Mouse (Mus musculus) left cerebral cortex, adult 2 months (tissue): ENCODE results near the gene Dnaaf2. TPM values are rescaled to one million over a fixed set of nuclear protein-coding genes. Genes with fewer than 3 reads are reported as not detected.
A peak's percentile ranks its signal among the peaks of the same experiment; 100 is the strongest.

Experiments
- DNase-seq, 2 experiments: peaks; one replicate each; pipeline ENCODE4 v3.0.0; 2021 to 2022; ENCODE audit warnings: low spot score in 2 of 2, mixed read lengths in 1 of 2; ENCODE audit errors: extremely low spot score in 1 of 2
- H3K27ac ChIP-seq: fragments of 200-600 bp; 2 replicates; pipeline ENCODE4 v1.8.1; 2022
- H3K4me3 ChIP-seq: fragments of 200-600 bp; 2 replicates; pipeline ENCODE4 v1.8.1; 2022
- CTCF ChIP-seq: fragments of 200-600 bp; IDR thresholded peaks from 2 replicates; pipeline ENCODE4 v1.8.1; 2022; ENCODE audit warnings: antibody characterized with exemption, mild to moderate bottlenecking, moderate library complexity
- intact Hi-C: fragments of 180-260 bp; cut with DNase I; formaldehyde crosslinking; loops from one replicate; pipeline ENCODE4 v1.15.1; 2025
- total RNA-seq, 2 experiments: library from RNA; stranded (reverse); gene quantifications; 2 replicates each; pipeline ENCODE4 v1.2.3; 2021

Dnaaf2 gene
- total RNA-seq, 2 experiments from 2014 or later = 1.7 TPM

GRCm38 (mm10) chr12:69196444-69197377, 1.5 kb downstream of the Dnaaf2 start, which contains the start of gene Gm49383:
TSS of gene Gm49383 (minus strand) at chr12:69197104.
- DNase-seq = peak; percentile 72 to 74
- intact Hi-C loops = loop anchor here (1.0 to 5.0 kb wide), 3 partner anchors 37 to 100 kb away; partner anchors contain the start of genes Klhdc1, Klhdc2 and Rps29
- peak within 1 kb of the TSS; percentile 93 for H3K4me3 ChIP-seq
- TF ChIP-seq CTCF = no peak; the same call in 1 of the 2 replicates
- peak within 1 kb of the TSS; percentile 96 for H3K27ac ChIP-seq

GRCm38 (mm10) chr12:69192637-69193036, 5.6 kb downstream of the Dnaaf2 start:
- Histone ChIP-seq H3K27ac (no peak overlapping the region), H3K4me3 (no peak overlapping the region)
- no peak for DNase-seq
- intact Hi-C loops = no loop called here
- TF ChIP-seq CTCF = no peak

GRCm38 (mm10) chr12:69191396-69191795, 6.8 kb downstream of the Dnaaf2 start:
- Histone ChIP-seq H3K4me3 (no peak overlapping the region), H3K27ac (no peak overlapping the region)
- no peak for TF ChIP-seq CTCF
- intact Hi-C loops = no loop called here
- DNase-seq = no peak

- DNase-seq = no peak
- Histone ChIP-seq H3K27ac (no peak overlapping the region), H3K4me3 (no peak overlapping the region)
- intact Hi-C loops = no loop called here
- peak; percentile 61 for TF ChIP-seq CTCF
These were observed 7.7 kb downstream of the Dnaaf2 start for GRCm38 (mm10) chr12:69190522-69190921.

- Histone ChIP-seq H3K4me3 (no peak overlapping the region), H3K27ac (no peak overlapping the region)
- no peak for TF ChIP-seq CTCF
- intact Hi-C loops = no loop called here
- DNase-seq = no peak
These were observed 8.2 kb downstream of the Dnaaf2 start for GRCm38 (mm10) chr12:69190074-69190473.

GRCm38 (mm10) chr12:69186811-69187471, 11.3 kb downstream of the Dnaaf2 start:
- TF ChIP-seq CTCF = no peak
- DNase-seq = no peak
- peak overlapping the region; percentile 13; the same call in 1 of the 2 replicates for H3K4me3 ChIP-seq
- no peak overlapping the region for H3K27ac ChIP-seq
- intact Hi-C loops = no loop called here

- TF ChIP-seq CTCF = no peak
- intact Hi-C loops = no loop called here
- Histone ChIP-seq H3K4me3 (peak overlapping the region; percentile 65), H3K27ac (no peak overlapping the region)
- no peak for DNase-seq
These were observed 12.9 kb downstream of the Dnaaf2 start for GRCm38 (mm10) chr12:69185371-69185770.

- TF ChIP-seq CTCF = no peak
- H3K27ac ChIP-seq = peak overlapping the region; percentile 96
- intact Hi-C loops = no loop called here
- DNase-seq = peak; percentile 61 to 62
- peak overlapping the region; percentile 65 for H3K4me3 ChIP-seq
These were observed 13.6 kb downstream of the Dnaaf2 start for GRCm38 (mm10) chr12:69184342-69185295.

GRCm38 (mm10) chr12:69183583-69184308, 14.5 kb downstream of the Dnaaf2 start, which contains the start of the genes Rpl36al and Mgat2:
TSS of gene Rpl36al (minus strand) at chr12:69184083.
TSS of gene Mgat2 (plus strand) at chr12:69184157.
- H3K4me3 ChIP-seq = peak within 1 kb of the TSS; percentile 65
- DNase-seq = peak; percentile 99
- TF ChIP-seq CTCF = no peak
- peak within 1 kb of the TSS; percentile 96 for H3K27ac ChIP-seq
- intact Hi-C loops = no loop called here

- no peak for TF ChIP-seq CTCF
- H3K27ac ChIP-seq = no peak overlapping the region
- H3K4me3 ChIP-seq = no peak overlapping the region
- DNase-seq = no peak
- intact Hi-C loops = no loop called here
These were observed 16.4 kb downstream of the Dnaaf2 start for GRCm38 (mm10) chr12:69181800-69182199.
